8 mouse cellular contexts compared by ENCODE assay signal in genomic region chr7:28451531-28452360, GRCm38 (mm10). TPM values are rescaled to one million over a fixed set of nuclear protein-coding genes. Genes with fewer than 3 reads are reported as not detected.
DNase-seq lines count a peak whose midpoint lies in the region; ATAC-seq and TF ChIP-seq lines count a peak whose summit lies in the region.

Gene Lrfn1, plus strand, starts transcription at chr7:28451980.

- 3% methylated on average over 27 of the region's 97 CpGs for WGBS in liver, adult 2 months
- under 1% methylated on average over 30 of the region's 97 CpGs for WGBS in hindbrain, postnatal 0 days
- under 1% methylated on average over 44 of the region's 97 CpGs for WGBS in liver, embryonic 15.5 days (ENCODE audit: insufficient replicate concordance)
- WGBS in stomach, postnatal 0 days = under 1% methylated on average over 12 of the region's 97 CpGs

- peak within 1 kb of the TSS; percentile 80 for H3K9ac ChIP-seq in liver, adult 2 months (ENCODE audit: low read depth, low read length)
- peak within 1 kb of the TSS; percentile 90 for H3K9ac ChIP-seq in hindbrain, postnatal 0 days (replicated peaks; ENCODE audit: low read length)
- H3K9ac ChIP-seq in liver, embryonic 15.5 days = peak within 1 kb of the TSS; percentile 30; the same call in 1 of the 2 replicates
- H3K9ac ChIP-seq in stomach, postnatal 0 days (ENCODE audit: low read length) = peak within 1 kb of the TSS; percentile 71

- H3K9me3 ChIP-seq in hindbrain, postnatal 0 days (ENCODE audit: low read length) = no peaks in the 10 kb centered on the region
- H3K9me3 ChIP-seq in liver, embryonic 15.5 days (replicated peaks) = no peaks in the 10 kb centered on the region
- no peaks in the 10 kb centered on the region for H3K9me3 ChIP-seq in stomach, postnatal 0 days (ENCODE audit: control insufficient read depth, low read length)

- ATAC-seq in hindbrain, postnatal 0 days = peak; percentile 78
- ATAC-seq in liver, embryonic 15.5 days (ENCODE audit: insufficient read depth) = 0 out of 2 replicates have a peak, but pooled peaks have one; percentile 31
- peak; percentile 38; the same call in 1 of the 2 replicates for ATAC-seq in stomach, postnatal 0 days (ENCODE audit: low FRiP score, low TSS enrichment)

- no peak for TF ChIP-seq EP300 in stomach, postnatal 0 days (optimal IDR thresholded peaks at IDR 0.05)

- TF ChIP-seq CTCF in liver, adult 2 months (IDR thresholded peaks at IDR 0.05; ENCODE audit: low read depth, low read length) = no peak
- no peak for TF ChIP-seq CTCF in cortical plate, adult 2 months (IDR thresholded peaks at IDR 0.05; ENCODE audit: extremely low read depth, insufficient read depth, low read length)
- no peak for TF ChIP-seq CTCF in hindbrain, postnatal 0 days (IDR thresholded peaks at IDR 0.05; ENCODE audit: low read depth)
- no peak for TF ChIP-seq CTCF in stomach, postnatal 0 days (IDR thresholded peaks at IDR 0.05; ENCODE audit: low read depth)

- no peak within 1 kb of the TSS for H3K27ac ChIP-seq in liver, adult 2 months (replicated peaks; ENCODE audit: insufficient read depth, low read depth, low read length)
- no peak within 1 kb of the TSS for H3K27ac ChIP-seq in cortical plate, adult 2 months (ENCODE audit: insufficient read depth, low read length)
- H3K27ac ChIP-seq in hindbrain, postnatal 0 days = peak within 1 kb of the TSS; percentile 77
- no peak within 1 kb of the TSS for H3K27ac ChIP-seq in liver, embryonic 15.5 days (replicated peaks)
- no peak within 1 kb of the TSS for H3K27ac ChIP-seq in stomach, postnatal 0 days (replicated peaks)

- H3K4me1 ChIP-seq in liver, adult 2 months (ENCODE audit: control insufficient read depth, insufficient read depth, low read length) = 0 out of 2 replicates have a peak, but pooled peaks cover 2% of the 10 kb centered on the region
- H3K4me1 ChIP-seq in cortical plate, adult 2 months (ENCODE audit: control insufficient read depth, insufficient read depth, low read length) = peaks cover 2% of the 10 kb centered on the region; the same call in 1 of the 2 replicates
- no peaks in the 10 kb centered on the region; the same call in 1 of the 2 replicates for H3K4me1 ChIP-seq in hindbrain, postnatal 0 days (ENCODE audit: insufficient read depth, low read length)
- peaks cover 4% of the 10 kb centered on the region for H3K4me1 ChIP-seq in liver, embryonic 15.5 days (replicated peaks)
- H3K4me1 ChIP-seq in stomach, postnatal 0 days (replicated peaks; ENCODE audit: control insufficient read depth, insufficient read depth) = 0 out of 2 replicates have a peak, but pooled peaks cover 2% of the 10 kb centered on the region

- H3K27me3 ChIP-seq in liver, adult 2 months (ENCODE audit: control insufficient read depth, insufficient read depth, low read length) = no peaks in the 10 kb centered on the region; the same call in 1 of the 2 replicates
- H3K27me3 ChIP-seq in hindbrain, postnatal 0 days (ENCODE audit: insufficient read depth, low read length) = no peaks in the 10 kb centered on the region
- peaks cover 33% of the 10 kb centered on the region for H3K27me3 ChIP-seq in liver, embryonic 15.5 days
- no peaks in the 10 kb centered on the region for H3K27me3 ChIP-seq in stomach, postnatal 0 days (ENCODE audit: control insufficient read depth, insufficient read depth, low read length)

- H3K36me3 ChIP-seq in liver, adult 2 months (ENCODE audit: control insufficient read depth, insufficient read depth, low read length) = no peaks in the 10 kb centered on the region
- no peaks in the 10 kb centered on the region for H3K36me3 ChIP-seq in hindbrain, postnatal 0 days (ENCODE audit: insufficient read depth, low read length)
- H3K36me3 ChIP-seq in liver, embryonic 15.5 days (replicated peaks) = no peaks in the 10 kb centered on the region
- no peaks in the 10 kb centered on the region for H3K36me3 ChIP-seq in stomach, postnatal 0 days (ENCODE audit: control insufficient read depth, insufficient read depth, low read length)

- DNase-seq in liver, adult 2 months (ENCODE audit: extremely low read depth, low read depth, low spot score) = no peak
- DNase-seq in liver = no peak
- no peak for DNase-seq in adrenal gland, adult 8-10 months
- peak; percentile 70 for DNase-seq in hindbrain, postnatal 0 days (ENCODE audit: low spot score)
- peak; percentile 29 for DNase-seq in stomach, postnatal 0 days (ENCODE audit: low spot score)
- no peak for DNase-seq in frontal cortex, postnatal 36 days (ENCODE audit: low spot score in 2 of 2)

- no peaks in the 10 kb centered on the region for H3K79me2 ChIP-seq in liver, adult 2 months (ENCODE audit: control insufficient read depth, insufficient read depth, low read length)

- no peak for TF ChIP-seq POLR2A in liver, adult 2 months (IDR thresholded peaks at IDR 0.05; ENCODE audit: extremely low read depth, insufficient read depth, low read length)
- no peak for TF ChIP-seq POLR2A in cortical plate, adult 2 months (IDR thresholded peaks at IDR 0.05; ENCODE audit: extremely low read depth, insufficient read depth, low read length)

- peak within 1 kb of the TSS; percentile 79 for H3K4me2 ChIP-seq in hindbrain, postnatal 0 days (ENCODE audit: low read depth, low read length)
- peak within 1 kb of the TSS; percentile 86 for H3K4me2 ChIP-seq in liver, embryonic 15.5 days
- H3K4me2 ChIP-seq in stomach, postnatal 0 days (replicated peaks; ENCODE audit: low read depth) = peak within 1 kb of the TSS; percentile 99

- H3K4me3 ChIP-seq in liver, adult 2 months (ENCODE audit: insufficient read depth, low read depth, low read length) = peak within 1 kb of the TSS; percentile 70
- H3K4me3 ChIP-seq in cortical plate, adult 2 months (ENCODE audit: insufficient read depth, low read length) = peak within 1 kb of the TSS; percentile 100
- H3K4me3 ChIP-seq in hindbrain, postnatal 0 days (ENCODE audit: low read length) = peak within 1 kb of the TSS; percentile 83
- H3K4me3 ChIP-seq in liver, embryonic 15.5 days (replicated peaks) = peak within 1 kb of the TSS; percentile 62
- H3K4me3 ChIP-seq in stomach, postnatal 0 days (ENCODE audit: low read depth, low read length) = peak within 1 kb of the TSS; percentile 67

RNA-seq across cellular contexts. Expression of gene Lrfn1, which starts in this region (rescaled TPM):
- total RNA-seq in liver, adult 2 months (2014; rRNA removed) = 0.18 TPM in 1 of 2 replicates, not detected in the other
- 0.70 and 0.71 TPM in 2 replicates for polyA plus RNA-seq in liver, adult 2 months (2012; rRNA removed)
- total RNA-seq in adrenal gland, adult 8-10 months (2022) = 10 to 100 TPM; 19.3 to 27.7 (median 24.5) TPM
- polyA plus RNA-seq in cortical plate, adult 2 months (2012; rRNA removed) = 47.0 and 51.1 TPM in 2 replicates
- total RNA-seq in hindbrain, postnatal 0 days (2014; rRNA removed) = 140 and 160 TPM in 2 replicates
- polyA plus RNA-seq in hindbrain, postnatal 0 days (2015; fragmentation: Nextera tagmentation; extraction: Ambion mirVana) = 15.5 and 18.0 TPM in 2 replicates
- 0.09 and 0.20 TPM in 2 replicates for polyA plus RNA-seq in liver, embryonic 15.5 days (2015; fragmentation: Nextera tagmentation; extraction: Ambion mirVana)
- 0.96 and 1.3 TPM in 2 replicates for polyA plus RNA-seq in stomach, postnatal 0 days (2015; fragmentation: Nextera tagmentation; extraction: Ambion mirVana)

Comparison
In these comparisons a context has a peak if more than half of its experiments do, and no peak if none do; other contexts are left out.
1. RNA of gene Lrfn1 (total RNA-seq): 140 to 160 TPM in hindbrain, postnatal 0 days and 19.3 to 27.7 TPM in adrenal gland, adult 8-10 months; 0.18 TPM in liver, adult 2 months; every median in the first group is over 10 times any median in the second.
2. Peak in ATAC-seq, H3K4me3 ChIP-seq, H3K9ac ChIP-seq and H3K4me2 ChIP-seq in liver, embryonic 15.5 days; RNA of the gene not detected or under 1 TPM.
3. DNase-seq: peak in hindbrain, postnatal 0 days (single experiment) and stomach, postnatal 0 days (single experiment); none in liver, adult 2 months (single experiment), liver (single experiment), adrenal gland, adult 8-10 months (single experiment) and frontal cortex, postnatal 36 days (0 of 2).
4. H3K9ac ChIP-seq: peak in every context shown above with its lines; median percentile 90 in hindbrain, postnatal 0 days; 80 in liver, adult 2 months; 71 in stomach, postnatal 0 days; 30 in liver, embryonic 15.5 days.
5. Peak in every context shown above with its lines, with median percentiles within 50 percentile points of each other: H3K4me3 ChIP-seq, ATAC-seq and H3K4me2 ChIP-seq.